Mouse (Mus musculus) neutrophil, adult 65 days (primary cell): ENCODE data around the gene Necab2. TPM values are rescaled to one million over a fixed set of nuclear protein-coding genes. Genes with fewer than 3 reads are reported as not detected.

Source experiments
- total RNA-seq: library from RNA; stranded (reverse); gene quantifications from 2 replicates; pipeline ENCODE4 v1.2.4, GENCODE M21; 2023

Necab2 gene
- 2.5 and 4.0 TPM in 2 replicates for total RNA-seq

GRCm38 (mm10) chr8:119446211-119446989 is at the start of gene Necab2:
Gene Necab2, plus strand, starts transcription at chr8:119446719.

GRCm38 (mm10) chr8:119433582-119434174 is 12.8 kb upstream of the Necab2 start, which contains the start of gene Osgin1:
Gene Osgin1, plus strand, starts transcription at chr8:119434124.

GRCm38 (mm10) chr8:119501598-119501997 is 55.1 kb downstream of the Necab2 start, which contains the start of gene Slc38a8:
Gene Slc38a8, minus strand, starts transcription at chr8:119501698.

Other genes starting within 250 kb of the Necab2 start
- 51.1 and 62.5 TPM in 2 replicates for gene Hsbp1, start 102.2 kb upstream of the Necab2 start, total RNA-seq
- 8.9 and 9.8 TPM in 2 replicates for gene Mlycd, start 51.8 kb upstream of the Necab2 start, total RNA-seq
- 453 and 495 TPM in 2 replicates for gene Osgin1, start 12.6 kb upstream of the Necab2 start, total RNA-seq
- not detected in 2 replicates for gene Slc38a8, start 55.0 kb downstream of the Necab2 start, total RNA-seq
- 44.8 and 59.4 TPM in 2 replicates for gene Mbtps1, start 112.0 kb downstream of the Necab2 start, total RNA-seq
- gene Hsdl1, start 128.5 kb downstream of the Necab2 start, total RNA-seq = 26.0 and 40.6 TPM in 2 replicates
- 0.16 and 0.18 TPM in 2 replicates for gene Dnaaf1, start 128.5 kb downstream of the Necab2 start, total RNA-seq
- 6.2 and 8.7 TPM in 2 replicates for gene Taf1c, start 158.5 kb downstream of the Necab2 start, total RNA-seq
- not detected in 2 replicates for gene Adad2, start 166.0 kb downstream of the Necab2 start, total RNA-seq
- gene Kcng4, start 189.0 kb downstream of the Necab2 start, total RNA-seq = not detected in 2 replicates
- not detected in 2 replicates for gene Wfdc1, start 219.6 kb downstream of the Necab2 start, total RNA-seq